Mouse (Mus musculus) layer of hippocampus, postnatal 36 days (tissue): ENCODE measurements around the gene Rsrc2. TPM values are rescaled to one million over a fixed set of nuclear protein-coding genes. Genes with fewer than 3 reads are reported as not detected.

Source experiments
- DNase-seq, 2 experiments: peaks; one replicate each; pipeline ENCODE4 v3.0.0; 2022
- total RNA-seq, 2 experiments: library from RNA; stranded (reverse); gene quantifications; 2 replicates each; pipeline ENCODE4 v1.2.3; 2021

Gene Rsrc2
- total RNA-seq, 2 experiments from 2014 or later: 101 to 110 TPM

DNA sequence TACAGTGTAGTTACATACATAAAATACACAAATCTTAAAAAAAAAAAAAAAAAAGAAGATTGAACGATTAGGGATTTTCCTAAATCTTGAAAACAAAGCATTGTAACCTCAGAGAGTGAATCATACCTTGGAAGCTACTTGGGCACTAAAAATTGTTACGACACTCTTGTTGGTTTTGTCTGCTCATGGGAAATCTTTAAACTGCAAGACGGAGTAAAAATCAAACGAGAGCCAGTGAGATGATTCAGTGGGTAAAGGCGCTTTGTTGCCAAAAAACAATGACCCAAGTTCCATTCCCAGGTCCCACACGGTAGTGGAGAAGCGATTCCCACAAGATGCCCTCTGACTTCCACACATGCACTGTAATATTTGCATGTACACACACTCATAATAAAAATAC, 53.0 kb downstream of the Rsrc2 start:
- no peak for DNase-seq

DNA sequence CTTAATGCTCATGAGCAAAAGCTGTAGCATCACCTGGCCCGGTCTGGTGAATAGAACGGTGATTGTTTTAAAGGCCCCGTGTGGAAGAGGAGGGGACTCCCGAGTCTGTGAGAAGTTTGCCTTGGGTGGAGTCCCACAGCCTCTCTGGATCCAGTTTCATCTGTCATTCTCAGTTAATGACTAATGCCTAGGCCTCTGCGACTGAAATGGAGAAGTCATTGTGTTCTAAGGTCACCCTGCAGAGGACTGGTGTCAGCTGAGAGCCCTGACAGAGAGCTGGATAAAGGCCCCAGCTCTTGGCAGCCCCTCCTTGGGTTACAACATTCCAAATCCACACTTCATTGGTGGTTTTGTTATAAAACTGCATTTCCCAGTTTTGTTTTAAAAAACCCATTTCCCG, 54.7 kb downstream of the Rsrc2 start:
- DNase-seq: no peak

DNA sequence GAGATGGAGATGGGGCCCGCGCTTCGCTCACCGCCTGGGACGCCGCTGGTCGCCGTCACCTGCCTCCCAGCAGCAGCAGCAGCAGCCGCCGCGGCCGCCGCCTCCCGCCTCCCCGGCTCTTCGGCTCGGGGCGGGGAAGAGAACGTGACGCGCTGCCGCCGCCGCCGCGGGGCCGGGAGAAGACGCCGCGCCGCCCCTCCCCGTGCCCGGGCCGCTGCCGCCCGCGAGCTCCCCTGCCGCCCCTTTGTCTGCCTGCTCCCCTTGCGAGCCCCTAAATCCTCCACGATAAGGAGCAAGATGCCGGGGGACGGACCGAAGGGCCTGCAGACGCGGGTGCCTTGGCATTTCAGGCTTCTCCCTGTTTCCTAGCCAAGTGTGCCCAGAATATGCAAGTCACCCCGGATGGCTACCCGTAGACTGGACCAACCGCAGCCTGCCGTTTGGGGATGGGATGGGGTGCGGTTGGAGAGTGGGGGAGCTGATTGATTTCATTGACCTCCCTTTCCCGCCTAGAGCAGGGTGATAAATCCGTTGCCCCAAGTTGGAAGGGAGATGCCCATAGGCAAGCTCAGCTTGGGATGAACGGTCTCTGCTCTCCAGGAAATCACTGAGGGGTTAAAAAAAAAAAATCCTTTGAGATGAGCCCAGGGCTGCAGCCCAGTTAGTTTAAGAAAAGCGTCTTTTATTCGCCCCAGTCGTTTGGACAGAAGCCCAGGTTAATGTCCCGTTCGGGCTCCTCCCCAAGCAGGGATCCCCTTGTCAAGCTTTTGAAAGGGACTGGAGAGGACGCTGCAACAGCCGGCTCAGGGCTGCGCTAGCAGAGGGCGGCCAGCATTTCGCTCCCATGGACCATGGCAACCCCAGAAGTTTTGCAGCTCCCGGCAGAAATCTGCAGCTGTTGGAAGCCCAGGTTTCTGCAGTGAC, 64.7 kb downstream of the Rsrc2 start, which contains the start of gene Clip1:
TSS of gene Clip1 (minus strand) at position 398 of the 924 bp plus-strand sequence.
- DNase-seq: peak; percentile 74 to 76

DNA sequence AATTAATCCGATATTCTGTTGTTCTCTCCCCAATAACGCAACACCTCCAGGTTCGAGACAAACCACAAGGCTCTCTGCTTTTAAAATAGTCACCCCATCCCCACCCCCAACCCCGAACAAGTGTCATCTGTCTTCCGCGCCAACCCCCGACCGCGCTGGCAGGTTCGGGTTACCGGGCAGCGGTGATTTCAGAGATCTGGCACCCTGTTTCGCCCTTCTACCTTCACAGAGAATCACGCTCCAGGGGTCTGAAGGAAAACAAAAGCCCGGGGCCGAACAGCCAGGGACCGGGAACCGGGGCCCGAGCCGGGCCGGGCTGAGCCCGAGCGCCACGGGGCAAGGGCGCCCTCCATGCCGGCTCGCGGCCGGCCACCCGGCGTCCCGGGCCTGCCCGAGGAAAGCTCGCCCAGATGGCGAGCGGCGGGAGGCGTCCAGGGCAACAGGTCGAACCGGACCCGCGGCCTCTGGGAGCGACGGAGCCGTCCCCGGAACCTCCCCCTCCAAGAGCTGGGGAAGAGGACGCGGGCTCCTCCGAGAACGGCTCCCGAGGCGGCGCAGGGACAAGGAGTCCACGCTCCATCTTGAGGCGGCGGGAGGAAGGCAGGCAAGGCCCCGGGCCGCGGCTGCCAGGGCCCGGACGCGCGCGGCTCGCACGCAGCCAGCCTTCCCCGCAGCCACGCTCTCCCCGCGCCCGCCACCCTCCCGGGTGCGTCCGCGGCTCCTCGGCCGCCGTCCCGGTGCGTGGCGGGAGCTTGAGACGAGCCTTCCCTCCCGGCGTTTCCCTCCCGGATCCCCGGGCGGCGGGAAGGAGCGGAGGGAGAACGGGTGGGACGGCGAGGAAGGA, 65.6 kb downstream of the Rsrc2 start:
- peak in 1 of 2 experiments; percentile 34 for DNase-seq

DNA sequence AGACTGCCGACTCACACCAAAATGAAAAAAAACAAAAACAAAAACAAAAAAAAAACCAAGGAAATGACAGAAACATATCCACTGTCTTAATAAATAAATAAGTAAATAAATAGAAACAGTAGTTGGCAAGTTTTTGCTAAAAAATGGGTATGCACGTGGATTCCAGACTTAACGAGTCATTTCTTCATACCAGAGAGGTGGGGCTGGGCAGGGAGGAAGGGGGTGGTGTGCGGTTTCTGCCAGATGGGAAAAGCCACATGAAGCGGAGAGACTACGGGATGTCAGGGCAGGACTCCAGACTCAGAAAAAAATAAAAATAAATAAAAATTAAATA, 66.2 kb downstream of the Rsrc2 start:
- DNase-seq: peak; percentile 19 to 26

DNA sequence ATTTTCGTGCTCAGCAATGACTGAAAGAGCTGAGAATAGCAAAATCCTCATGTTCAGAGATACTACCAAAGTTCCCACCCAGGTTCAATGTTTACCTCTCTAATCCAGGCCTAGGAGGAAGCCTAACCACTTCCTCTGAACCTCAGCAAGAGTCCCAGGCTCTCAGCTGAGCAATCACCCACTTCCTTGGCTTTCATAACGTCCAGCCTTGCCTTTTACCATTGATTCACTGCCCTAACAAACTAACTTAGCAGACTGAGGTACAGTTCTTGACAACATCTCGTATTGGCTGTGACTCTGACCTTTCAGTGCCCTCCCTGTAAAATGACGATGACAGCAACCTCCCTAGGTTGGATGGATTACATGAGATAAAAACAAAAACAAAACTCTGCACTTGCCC, 66.8 kb downstream of the Rsrc2 start:
- DNase-seq: no peak

DNA sequence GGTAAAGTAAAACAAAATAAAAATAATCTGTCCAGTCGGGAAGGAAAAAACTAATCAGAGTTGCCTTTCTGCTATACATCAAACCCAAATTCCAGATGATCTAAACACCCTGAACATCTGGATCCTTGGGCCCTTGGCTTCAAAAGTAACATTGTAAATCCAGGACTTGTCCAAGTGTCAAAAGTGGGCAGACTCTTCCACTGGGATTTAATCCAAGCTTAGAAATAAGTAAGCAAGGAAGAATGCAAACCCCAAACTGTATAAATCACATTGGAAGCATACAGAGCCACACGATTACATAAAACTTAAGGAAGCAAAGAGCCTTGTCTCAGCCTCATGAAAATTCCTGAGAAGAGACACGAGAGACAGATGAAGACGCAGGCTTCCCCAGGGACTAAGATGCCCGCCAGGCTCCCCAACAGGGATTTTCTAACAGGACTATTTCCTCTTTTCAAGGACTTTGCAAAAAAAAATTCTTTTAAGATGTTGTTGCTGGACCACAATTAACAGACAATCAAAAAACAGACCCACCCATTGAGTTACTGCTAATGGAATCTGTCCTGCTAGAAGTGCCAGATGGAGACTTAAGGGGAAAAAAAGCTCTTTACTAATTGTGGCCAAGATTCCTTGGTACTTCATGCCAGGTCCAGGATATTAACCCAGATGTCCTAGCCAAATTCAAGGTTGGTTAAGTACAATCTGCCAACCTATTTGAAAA, 69.5 kb downstream of the Rsrc2 start:
- DNase-seq: no peak

DNA sequence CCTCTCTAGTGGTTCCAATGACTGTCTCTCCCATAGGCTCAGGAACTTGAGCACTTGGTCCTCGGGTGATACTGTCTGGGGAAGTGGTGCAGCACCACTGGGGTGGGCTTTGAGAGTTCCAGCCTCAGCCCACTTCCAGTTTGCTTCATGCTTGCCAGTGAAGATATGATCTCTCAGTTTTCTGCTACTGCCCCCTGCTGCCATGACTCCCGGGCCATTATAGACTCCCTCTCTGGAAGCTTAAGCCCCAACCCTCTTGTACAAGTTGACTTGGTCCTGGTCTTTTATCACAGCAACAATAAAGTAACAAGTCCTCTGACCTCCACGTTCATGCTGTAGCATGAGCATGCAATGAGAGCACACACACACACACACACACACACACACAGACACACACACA, 70.1 kb downstream of the Rsrc2 start:
- no peak for DNase-seq

Other genes with a start within 250 kb of the Rsrc2 start
- 1 to 10 TPM; 1.1 to 1.2 TPM for gene B3gnt4, start 239.0 kb downstream of the Rsrc2 start, total RNA-seq
- gene Diablo, start 225.2 kb downstream of the Rsrc2 start, total RNA-seq: 10 to 100 TPM; 34.4 to 37.0 TPM
- 1 to 10 TPM; 5.9 to 7.6 TPM for gene Gm49027, start 223.9 kb downstream of the Rsrc2 start, total RNA-seq
- 10 to 100 TPM; 97.1 to 99.8 TPM for gene Vps33a, start 176.4 kb downstream of the Rsrc2 start, total RNA-seq
- gene Clip1, start 64.8 kb downstream of the Rsrc2 start, total RNA-seq: 100 to 1,000 TPM; 136 to 137 TPM
- 10 to 100 TPM; 49.6 to 63.2 TPM for gene Zcchc8, start 28.3 kb downstream of the Rsrc2 start, total RNA-seq
- 1 to 10 TPM; 2.3 to 3.4 TPM for gene Kntc1, start 302 bp upstream of the Rsrc2 start, total RNA-seq
- under 1 TPM in 1 of 2 experiments, not detected in 1; 0.33 TPM for gene Hcar2, start 116.1 kb upstream of the Rsrc2 start, total RNA-seq
- gene Hcar1, start 130.6 kb upstream of the Rsrc2 start, total RNA-seq: under 1 TPM; 0.82 to 0.88 TPM
- 10 to 100 TPM; 60.2 to 67.8 TPM for gene Denr, start 157.8 kb upstream of the Rsrc2 start, total RNA-seq
- gene Gm43518, start 178.0 kb upstream of the Rsrc2 start, total RNA-seq: 1 to 10 TPM in 1 of 2 experiments, under 1 TPM in 1; 0.91 to 1.7 TPM
- gene Ccdc62, start 181.3 kb upstream of the Rsrc2 start, total RNA-seq: 1 to 10 TPM; 2.5 TPM
- 10 to 100 TPM; 39.4 to 41.2 TPM for gene Hip1r, start 224.2 kb upstream of the Rsrc2 start, total RNA-seq